Mouse (Mus musculus): ENCODE data around the gene Pank4. TPM values are rescaled to one million over a fixed set of nuclear protein-coding genes. Genes with fewer than 3 reads are reported as not detected.

Gene Pank4
- polyA plus RNA-seq, 1 experiment from 2014 or later, result 56.0 TPM

DNA sequence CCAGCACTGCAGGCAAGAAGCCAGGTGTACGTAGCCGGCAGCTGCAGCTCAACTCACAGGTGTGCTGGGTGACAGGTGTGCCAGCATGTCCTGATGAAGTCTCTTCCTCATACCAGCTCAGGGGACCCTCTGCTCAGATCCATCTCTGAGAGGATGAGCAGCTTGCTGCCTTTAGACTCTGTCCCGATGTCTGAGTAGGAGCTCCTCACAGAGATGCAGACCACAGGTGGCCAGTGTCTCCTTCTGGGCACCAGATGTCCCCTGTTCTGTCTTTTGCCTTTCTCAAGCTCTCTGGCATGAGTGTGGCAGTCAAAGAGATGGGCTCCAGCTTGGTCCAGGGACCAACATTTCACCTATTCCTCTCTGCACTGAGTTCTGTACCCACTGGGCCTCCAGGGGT lies 43.7 kb downstream of the Pank4 start:
- no peak overlapping the region for H3K9ac ChIP-seq
- WGBS, result 83% methylated on average over 3 of the region's 3 CpGs
- H3K4me2 ChIP-seq (replicated peaks), result no peak overlapping the region
- H3K27ac ChIP-seq, result no peak overlapping the region
- H3K27me3 ChIP-seq, result no peaks in the 10 kb centered on the region
- ATAC-seq (ENCODE audit: insufficient number of reproducible peaks, insufficient read depth, low FRiP score, low TSS enrichment), result no peak
- H3K36me3 ChIP-seq, result no peaks in the 10 kb centered on the region
- no peaks in the 10 kb centered on the region for H3K4me1 ChIP-seq
- H3K9me3 ChIP-seq, result no peaks in the 10 kb centered on the region
- H3K4me3 ChIP-seq, result no peak overlapping the region

DNA sequence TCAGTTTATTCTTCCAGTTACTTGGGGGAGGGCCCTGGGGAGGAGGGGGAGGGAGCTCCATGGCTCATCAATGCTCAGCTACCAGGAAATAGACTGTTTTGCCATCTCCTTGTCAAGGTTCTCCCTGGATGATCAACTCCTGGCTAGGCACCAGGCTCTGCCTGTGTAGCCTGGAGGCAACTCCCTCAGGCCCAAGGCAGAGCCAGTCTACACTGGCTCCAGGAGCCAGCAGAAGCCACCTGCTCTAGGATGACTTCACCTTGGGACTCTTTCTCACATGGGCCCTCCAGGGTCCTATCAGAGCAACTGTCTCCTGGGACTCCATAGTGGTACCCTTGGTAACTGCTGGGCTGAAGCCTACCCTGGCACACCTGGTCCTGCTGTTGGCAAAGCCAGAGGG lies 44.2 kb downstream of the Pank4 start:
- no peak overlapping the region for H3K4me2 ChIP-seq (replicated peaks)
- H3K9me3 ChIP-seq, result no peaks in the 10 kb centered on the region

GRCm38 (mm10) chr4:155009216-155009615 lies 45.3 kb downstream of the Pank4 start:
- H3K4me2 ChIP-seq (replicated peaks), result no peak overlapping the region
- ATAC-seq (ENCODE audit: insufficient number of reproducible peaks, insufficient read depth, low FRiP score, low TSS enrichment), result no peak
- no peak overlapping the region for H3K4me3 ChIP-seq
- no peaks in the 10 kb centered on the region for H3K36me3 ChIP-seq
- no peak overlapping the region for H3K9ac ChIP-seq
- 78% methylated on average over 3 of the region's 3 CpGs for WGBS
- H3K27ac ChIP-seq, result no peak overlapping the region
- no peaks in the 10 kb centered on the region for H3K9me3 ChIP-seq
- H3K4me1 ChIP-seq, result no peaks in the 10 kb centered on the region
- H3K27me3 ChIP-seq, result no peaks in the 10 kb centered on the region

More for the DNA sequence above, 44.2 kb downstream of the Pank4 start:
- H3K27me3 ChIP-seq, result no peaks in the 10 kb centered on the region
- H3K4me1 ChIP-seq, result no peaks in the 10 kb centered on the region
- ATAC-seq (ENCODE audit: insufficient number of reproducible peaks, insufficient read depth, low FRiP score, low TSS enrichment), result no peak
- H3K9ac ChIP-seq, result no peak overlapping the region
- no peak overlapping the region for H3K4me3 ChIP-seq
- H3K27ac ChIP-seq, result no peak overlapping the region
- no peaks in the 10 kb centered on the region for H3K36me3 ChIP-seq

GRCm38 (mm10) chr4:155010870-155011269 lies 46.9 kb downstream of the Pank4 start:
- Histone ChIP-seq H3K4me2 (replicated peaks) (no peak overlapping the region), H3K9me3 (no peaks in the 10 kb centered on the region), H3K27me3 (no peaks in the 10 kb centered on the region), H3K27ac (no peak overlapping the region), H3K4me1 (no peaks in the 10 kb centered on the region), H3K4me3 (no peak overlapping the region), H3K36me3 (no peaks in the 10 kb centered on the region), H3K9ac (0 out of 2 replicates have a peak overlapping the region, but pooled peaks have one; percentile 5)
- ATAC-seq (ENCODE audit: insufficient number of reproducible peaks, insufficient read depth, low FRiP score, low TSS enrichment), result no peak
- 89% methylated on average over 5 of the region's 5 CpGs for WGBS

GRCm38 (mm10) chr4:155011312-155012025 lies 47.5 kb downstream of the Pank4 start:
- H3K27ac ChIP-seq, result no peak overlapping the region
- WGBS, result 74% methylated on average over 8 of the region's 8 CpGs
- no peak for ATAC-seq (ENCODE audit: insufficient number of reproducible peaks, insufficient read depth, low FRiP score, low TSS enrichment)
- H3K9me3 ChIP-seq, result no peaks in the 10 kb centered on the region
- H3K36me3 ChIP-seq, result no peaks in the 10 kb centered on the region
- H3K4me1 ChIP-seq, result no peaks in the 10 kb centered on the region
- no peak overlapping the region for H3K4me2 ChIP-seq (replicated peaks)
- H3K9ac ChIP-seq, result peak overlapping the region; percentile 5; the same call in 1 of the 2 replicates
- H3K4me3 ChIP-seq, result no peak overlapping the region
- no peaks in the 10 kb centered on the region for H3K27me3 ChIP-seq

DNA sequence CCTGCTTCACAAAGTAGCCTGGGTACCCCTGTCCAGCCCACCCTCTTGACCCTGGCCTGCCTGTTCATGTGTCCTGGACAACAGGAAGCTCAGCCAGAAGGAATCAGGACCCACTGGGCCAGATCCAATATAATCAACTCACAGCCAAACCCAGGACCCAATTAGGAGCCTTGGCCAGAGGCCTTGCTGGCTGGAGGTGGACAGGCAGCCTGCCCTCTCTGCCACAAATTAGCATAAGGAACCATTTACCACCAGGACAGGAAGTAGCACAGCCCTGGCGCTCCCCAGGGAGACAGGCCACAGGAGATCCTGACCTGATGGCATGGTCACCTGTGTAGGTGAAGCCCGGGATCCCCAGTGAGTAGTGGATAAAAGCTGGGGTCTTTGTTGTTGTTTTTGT lies 48.2 kb downstream of the Pank4 start:
- Histone ChIP-seq H3K27me3 (no peaks in the 10 kb centered on the region), H3K27ac (no peak overlapping the region), H3K4me3 (no peak overlapping the region), H3K4me2 (replicated peaks) (no peak overlapping the region), H3K4me1 (no peaks in the 10 kb centered on the region), H3K36me3 (no peaks in the 10 kb centered on the region), H3K9me3 (no peaks in the 10 kb centered on the region), H3K9ac (no peak overlapping the region; the same call in 1 of the 2 replicates)
- no peak for ATAC-seq (ENCODE audit: insufficient number of reproducible peaks, insufficient read depth, low FRiP score, low TSS enrichment)
- WGBS, result 43% methylated on average over 2 of the region's 2 CpGs

- H3K4me3 ChIP-seq, result no peak overlapping the region
- H3K36me3 ChIP-seq, result no peaks in the 10 kb centered on the region
- no peaks in the 10 kb centered on the region for H3K27me3 ChIP-seq
- no peak overlapping the region for H3K4me2 ChIP-seq (replicated peaks)
- no peak for ATAC-seq (ENCODE audit: insufficient number of reproducible peaks, insufficient read depth, low FRiP score, low TSS enrichment)
- no peaks in the 10 kb centered on the region for H3K9me3 ChIP-seq
- no peak overlapping the region for H3K27ac ChIP-seq
- no peaks in the 10 kb centered on the region for H3K4me1 ChIP-seq
- 2% methylated on average over 4 of the region's 4 CpGs for WGBS
- no peak overlapping the region for H3K9ac ChIP-seq
These were observed 48.9 kb downstream of the Pank4 start for GRCm38 (mm10) chr4:155012788-155013187.

DNA sequence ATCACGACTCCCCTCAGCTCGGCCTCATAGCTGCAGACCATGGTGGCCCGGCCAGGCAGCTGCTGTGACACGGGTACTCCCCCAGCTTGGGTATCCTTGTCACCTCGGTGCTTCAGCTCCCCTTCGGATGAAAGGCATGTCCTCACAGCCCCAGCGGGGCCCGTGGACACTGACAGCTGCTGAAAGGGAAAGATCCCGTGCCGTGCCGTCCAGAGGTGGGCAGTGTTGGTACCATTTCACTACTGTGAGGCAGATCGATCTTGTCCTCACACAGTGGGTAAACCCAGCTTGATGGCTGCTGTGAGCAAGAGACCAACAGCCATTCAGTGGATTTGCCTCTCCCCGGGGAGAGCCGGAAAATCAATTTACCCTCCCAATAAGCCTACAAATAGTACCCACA lies 50.3 kb downstream of the Pank4 start:
- no peaks in the 10 kb centered on the region for H3K9me3 ChIP-seq
- H3K4me1 ChIP-seq, result peaks cover 9% of the 10 kb centered on the region
- no peak overlapping the region for H3K9ac ChIP-seq
- WGBS, result 67% methylated on average over 14 of the region's 14 CpGs
- no peak overlapping the region for H3K4me2 ChIP-seq (replicated peaks)
- no peak overlapping the region for H3K4me3 ChIP-seq
- H3K36me3 ChIP-seq, result no peaks in the 10 kb centered on the region
- ATAC-seq (ENCODE audit: insufficient number of reproducible peaks, insufficient read depth, low FRiP score, low TSS enrichment), result no peak
- no peak overlapping the region for H3K27ac ChIP-seq
- no peaks in the 10 kb centered on the region for H3K27me3 ChIP-seq

- H3K27ac ChIP-seq, result no peak overlapping the region
- H3K4me2 ChIP-seq (replicated peaks), result no peak overlapping the region
- no peaks in the 10 kb centered on the region for H3K27me3 ChIP-seq
- 61% methylated on average over 12 of the region's 12 CpGs for WGBS
- ATAC-seq (ENCODE audit: insufficient number of reproducible peaks, insufficient read depth, low FRiP score, low TSS enrichment), result no peak
- no peaks in the 10 kb centered on the region for H3K36me3 ChIP-seq
- peaks cover 14% of the 10 kb centered on the region for H3K4me1 ChIP-seq
- H3K9me3 ChIP-seq, result no peaks in the 10 kb centered on the region
- H3K4me3 ChIP-seq, result no peak overlapping the region
- no peak overlapping the region for H3K9ac ChIP-seq
These were observed 50.9 kb downstream of the Pank4 start for GRCm38 (mm10) chr4:155014791-155015190.

DNA sequence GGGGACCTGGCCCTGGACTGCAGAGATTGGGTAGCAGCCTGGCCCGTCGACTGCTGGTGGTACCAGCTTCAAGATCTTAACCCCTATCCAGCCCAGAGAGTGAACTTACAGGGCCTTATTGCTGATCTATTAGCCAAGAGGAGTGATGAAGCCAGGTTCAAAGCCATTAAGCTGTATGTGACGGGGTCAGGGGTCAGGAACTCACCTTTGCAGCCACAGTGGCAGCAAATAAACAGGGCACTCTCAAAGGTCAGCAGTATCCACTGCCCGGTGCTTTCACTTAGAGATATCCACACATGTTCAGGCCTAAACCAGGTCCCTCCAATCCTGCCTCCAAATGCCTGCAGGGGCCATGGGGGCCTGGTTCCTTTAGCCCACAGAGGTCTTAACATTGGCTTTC lies 51.6 kb downstream of the Pank4 start:
- 60% methylated on average over 4 of the region's 4 CpGs for WGBS
- ATAC-seq (ENCODE audit: insufficient number of reproducible peaks, insufficient read depth, low FRiP score, low TSS enrichment), result no peak
- Histone ChIP-seq H3K9me3 (no peaks in the 10 kb centered on the region), H3K4me1 (peaks cover 17% of the 10 kb centered on the region), H3K4me2 (replicated peaks) (no peak overlapping the region), H3K27me3 (no peaks in the 10 kb centered on the region), H3K4me3 (no peak overlapping the region), H3K36me3 (no peaks in the 10 kb centered on the region), H3K9ac (no peak overlapping the region), H3K27ac (no peak overlapping the region)

DNA sequence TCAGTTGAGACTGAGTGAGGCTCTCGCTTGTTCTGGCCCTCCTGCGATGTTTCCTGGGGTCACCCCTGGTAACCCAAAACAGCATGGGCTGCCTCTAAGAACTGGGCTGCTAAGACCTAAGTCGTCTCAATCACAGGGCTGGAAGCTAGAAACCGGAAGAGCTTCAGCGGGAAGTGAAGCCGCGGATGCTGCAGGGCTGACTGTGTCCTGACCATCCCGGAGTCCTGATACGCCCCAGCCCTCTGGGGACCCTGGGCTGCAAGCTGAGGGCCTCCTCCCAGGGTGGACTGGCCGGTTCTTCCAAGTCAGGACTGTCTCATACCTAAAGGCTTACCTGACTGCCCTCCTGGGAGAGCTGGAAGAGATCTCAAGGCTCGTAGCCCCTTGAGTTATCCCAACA lies 52.9 kb downstream of the Pank4 start:
- WGBS, result 54% methylated on average over 11 of the region's 11 CpGs
- Histone ChIP-seq H3K9me3 (no peaks in the 10 kb centered on the region), H3K27me3 (no peaks in the 10 kb centered on the region), H3K27ac (no peak overlapping the region), H3K4me2 (replicated peaks) (no peak overlapping the region), H3K4me1 (peaks cover 22% of the 10 kb centered on the region), H3K4me3 (no peak overlapping the region), H3K36me3 (no peaks in the 10 kb centered on the region), H3K9ac (no peak overlapping the region)
- ATAC-seq (ENCODE audit: insufficient number of reproducible peaks, insufficient read depth, low FRiP score, low TSS enrichment), result no peak

DNA sequence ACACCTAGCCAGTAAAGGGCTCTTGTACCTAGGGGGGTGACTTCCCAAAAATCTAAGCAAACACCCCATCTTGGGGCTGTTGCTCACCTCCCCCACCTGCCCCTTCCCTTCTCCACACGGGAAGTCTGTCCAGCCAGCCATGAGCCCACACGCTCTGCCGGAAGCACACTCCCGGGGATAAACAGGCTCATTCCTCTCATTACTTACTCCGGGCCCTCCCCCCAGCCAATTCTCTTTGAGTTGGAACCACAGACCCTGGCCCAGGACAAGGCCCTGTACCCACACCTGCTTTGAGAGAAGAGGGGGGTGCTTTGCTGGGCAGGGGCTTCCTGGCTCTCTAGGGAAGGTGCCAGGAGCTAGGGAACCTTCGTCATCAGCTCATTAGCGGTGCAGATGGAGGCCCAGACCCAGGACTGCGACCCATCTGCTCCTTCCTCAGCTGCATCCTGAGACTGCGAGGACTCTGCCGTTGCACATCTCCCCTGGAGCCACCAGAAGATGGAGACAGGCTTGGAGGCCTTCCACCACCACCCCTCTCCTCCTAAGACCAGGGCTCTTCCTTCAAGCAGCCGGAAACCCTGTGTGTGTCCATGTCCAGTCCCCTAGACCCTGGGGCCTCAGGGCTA lies 53.4 kb downstream of the Pank4 start:
- Histone ChIP-seq H3K27ac (no peak overlapping the region), H3K4me2 (replicated peaks) (no peak overlapping the region), H3K9me3 (no peaks in the 10 kb centered on the region), H3K9ac (no peak overlapping the region), H3K36me3 (no peaks in the 10 kb centered on the region), H3K4me1 (peaks cover 22% of the 10 kb centered on the region), H3K4me3 (no peak overlapping the region), H3K27me3 (no peaks in the 10 kb centered on the region)
- no peak for ATAC-seq (ENCODE audit: insufficient number of reproducible peaks, insufficient read depth, low FRiP score, low TSS enrichment)
- 64% methylated on average over 11 of the region's 11 CpGs for WGBS
